Mouse (Mus musculus): ENCODE measurements around the gene Ndrg2.
"Not testable (repeated sequence)": the region's sequence is repeated elsewhere in the genome, so short reads cannot be mapped to it uniquely, and the experiment has no call there.

Ndrg2 gene

GRCm38 (mm10) chr14:51877517-51877916 lies 36.4 kb downstream of the Ndrg2 start:
- DNase-seq (ENCODE audit: low spot score): no peak

GRCm38 (mm10) chr14:51871741-51872140 lies 42.2 kb downstream of the Ndrg2 start:
- no peak for DNase-seq (ENCODE audit: low spot score)

GRCm38 (mm10) chr14:51870756-51871155 lies 43.2 kb downstream of the Ndrg2 start:
- no peak for DNase-seq (ENCODE audit: low spot score)

GRCm38 (mm10) chr14:51863603-51864002 lies 50.4 kb downstream of the Ndrg2 start:
- not testable (repeated sequence) for DNase-seq (ENCODE audit: low spot score)

- not testable (repeated sequence) for DNase-seq (ENCODE audit: low spot score)
These were observed 58.7 kb downstream of the Ndrg2 start for GRCm38 (mm10) chr14:51855280-51855679.
